Mouse (Mus musculus) cerebellum, postnatal 14 days (tissue): ENCODE data around the gene Gm9945.
A peak's percentile ranks its signal among the peaks of the same experiment; 100 is the strongest.

Experiments used
- DNase-seq, 2 experiments: peaks; one replicate each; pipeline ENCODE4 v3.0.0; 2021; ENCODE audit warnings: mixed read lengths in 2 of 2

Gene Gm9945

DNA sequence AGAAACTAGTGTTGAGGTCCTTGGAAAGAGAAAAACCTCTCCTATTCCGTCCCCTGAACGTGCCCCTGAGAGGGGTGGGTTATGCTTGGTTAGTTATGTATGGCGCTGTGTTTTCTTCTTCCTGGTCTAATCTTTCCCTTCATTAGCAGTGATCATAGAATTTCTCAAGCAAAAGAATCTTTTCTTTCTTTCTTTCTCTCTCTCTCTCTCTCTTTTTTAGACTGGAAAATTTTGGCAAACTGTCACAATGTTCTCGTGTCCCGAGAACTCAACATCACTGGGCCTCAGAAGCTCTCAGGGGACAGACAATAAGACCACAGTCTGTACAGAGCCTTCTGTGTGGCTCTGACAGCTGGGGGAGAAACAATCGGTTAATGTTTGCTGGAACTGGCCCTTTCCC, 15.5 kb downstream of the Gm9945 start:
- no peak for DNase-seq

DNA sequence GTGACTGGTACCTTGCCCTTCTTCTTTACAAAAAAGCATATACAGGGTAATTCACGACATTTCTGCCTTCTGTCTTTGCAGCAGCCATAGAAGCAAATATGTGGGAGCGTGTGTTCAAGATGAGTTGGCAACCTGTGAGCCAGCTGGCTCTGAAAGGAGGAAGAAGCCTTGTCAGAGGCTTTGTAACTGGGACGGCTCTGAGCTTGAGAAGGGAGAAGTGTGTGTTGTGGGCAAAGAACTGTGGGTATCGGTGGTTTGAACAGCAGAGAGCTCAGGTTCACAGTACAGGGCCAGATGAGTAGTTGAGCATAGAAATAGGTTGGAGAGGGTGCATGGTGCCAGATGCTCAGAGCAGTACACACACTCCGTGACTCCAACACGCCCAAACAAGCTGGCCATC, 17.0 kb downstream of the Gm9945 start:
- peak; percentile 33 to 42 for DNase-seq

GRCm38 (mm10) chr11:53500569-53500968, 20.6 kb downstream of the Gm9945 start:
- peak in 1 of 2 experiments; percentile 23 for DNase-seq

DNA sequence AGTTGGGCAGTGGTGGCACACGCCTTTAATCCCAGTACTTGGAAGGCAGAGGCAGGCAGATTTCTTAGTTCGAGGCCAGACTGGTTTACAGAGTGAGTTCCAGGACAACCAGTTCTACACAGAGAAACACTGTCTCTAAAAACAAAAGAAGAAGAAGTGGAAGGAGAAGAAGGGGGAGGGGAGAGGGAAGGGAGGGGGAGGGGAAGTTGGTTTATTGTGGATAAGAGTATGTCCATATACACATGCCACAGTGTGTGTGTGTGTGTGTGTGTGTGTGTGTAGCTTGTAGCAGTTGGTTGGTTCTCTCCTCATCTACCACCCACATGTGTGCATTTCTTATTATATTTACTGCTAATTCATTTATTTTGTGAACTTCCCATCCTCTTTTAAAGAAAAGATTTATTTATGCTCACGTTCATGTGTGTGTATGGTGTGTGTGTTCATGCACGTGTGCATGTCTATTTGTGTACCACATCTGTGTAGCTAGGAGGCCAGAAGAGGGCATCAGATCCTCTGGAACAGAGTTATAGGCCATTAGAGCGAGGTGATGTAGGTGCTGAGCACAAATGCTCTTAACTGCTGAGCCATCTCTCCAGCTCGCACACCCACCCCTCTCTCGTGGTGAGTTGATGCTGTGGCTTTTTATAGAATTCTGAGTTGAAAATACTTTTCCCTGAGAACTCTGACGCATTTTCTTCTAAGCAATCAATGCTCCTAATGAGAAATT, 22.2 kb downstream of the Gm9945 start:
- no peak for DNase-seq

GRCm38 (mm10) chr11:53503738-53504137, 23.8 kb downstream of the Gm9945 start:
- DNase-seq = no peak

DNA sequence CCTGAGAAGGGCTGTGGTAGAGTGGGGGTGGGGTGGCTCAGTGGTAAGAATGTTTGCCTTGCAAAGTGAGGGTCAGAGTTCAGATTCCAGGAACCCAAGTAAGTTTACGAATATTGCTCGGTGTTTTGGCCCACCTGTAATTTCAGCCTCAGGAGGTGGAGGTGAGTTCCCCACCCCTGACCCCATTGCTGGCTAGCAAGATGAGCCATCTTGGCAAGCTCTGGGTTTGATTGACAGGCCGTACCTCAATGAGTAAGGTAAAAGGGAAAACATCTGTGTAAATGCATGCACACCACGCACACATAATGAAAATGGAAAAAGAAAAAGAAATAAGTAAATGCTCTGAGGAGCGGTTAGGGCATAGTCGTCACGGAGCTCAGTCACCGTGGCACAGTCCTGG, 24.4 kb downstream of the Gm9945 start:
- DNase-seq = no peak

GRCm38 (mm10) chr11:53505026-53505663, 25.2 kb downstream of the Gm9945 start:
- DNase-seq = peak; percentile 91 to 95

- peak; percentile 57 to 72 for DNase-seq
Observed at GRCm38 (mm10) chr11:53507098-53507805, 27.3 kb downstream of the Gm9945 start.

DNA sequence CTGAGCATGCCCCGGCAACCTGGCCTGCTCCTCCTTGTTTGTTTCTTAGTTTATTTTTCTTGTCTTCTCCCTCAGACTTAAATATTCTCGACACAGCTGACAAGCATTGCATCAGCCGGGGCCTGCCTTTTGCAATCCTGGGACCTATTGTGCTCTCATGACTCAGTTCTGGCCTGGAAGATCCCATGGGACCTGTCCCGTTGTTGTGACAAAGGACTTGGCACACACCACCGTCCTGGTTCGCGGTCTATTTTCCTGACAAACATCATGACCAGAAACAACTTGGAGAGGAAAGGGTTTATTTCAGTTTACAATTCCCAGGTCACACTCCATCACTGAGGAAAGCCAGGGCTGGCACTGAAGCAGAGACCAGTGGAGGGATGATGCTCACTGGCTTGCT, 28.2 kb downstream of the Gm9945 start:
- DNase-seq = peak in 1 of 2 experiments; percentile 42

- no peak for DNase-seq
Observed at GRCm38 (mm10) chr11:53508591-53508990, 28.6 kb downstream of the Gm9945 start.

DNA sequence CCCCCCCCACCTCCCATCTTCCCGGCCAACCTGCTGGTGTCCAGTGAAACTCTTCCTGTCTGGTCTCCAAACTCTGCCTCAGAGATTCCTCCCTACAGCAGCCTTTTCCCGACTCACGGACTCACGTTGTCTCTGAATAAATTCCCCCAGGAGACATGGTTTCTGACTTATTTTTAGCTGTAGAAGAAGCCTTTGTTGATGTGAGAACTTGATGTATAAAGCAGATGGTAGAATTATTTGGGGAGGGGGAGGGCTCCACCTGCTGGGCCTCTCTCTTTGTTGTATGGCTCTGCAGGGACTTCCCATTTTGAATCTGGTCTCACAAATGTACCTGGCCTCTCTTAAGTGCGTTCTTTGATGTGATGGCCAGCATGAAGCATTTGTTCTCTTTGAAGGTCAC, 30.4 kb downstream of the Gm9945 start:
- no peak for DNase-seq

DNA sequence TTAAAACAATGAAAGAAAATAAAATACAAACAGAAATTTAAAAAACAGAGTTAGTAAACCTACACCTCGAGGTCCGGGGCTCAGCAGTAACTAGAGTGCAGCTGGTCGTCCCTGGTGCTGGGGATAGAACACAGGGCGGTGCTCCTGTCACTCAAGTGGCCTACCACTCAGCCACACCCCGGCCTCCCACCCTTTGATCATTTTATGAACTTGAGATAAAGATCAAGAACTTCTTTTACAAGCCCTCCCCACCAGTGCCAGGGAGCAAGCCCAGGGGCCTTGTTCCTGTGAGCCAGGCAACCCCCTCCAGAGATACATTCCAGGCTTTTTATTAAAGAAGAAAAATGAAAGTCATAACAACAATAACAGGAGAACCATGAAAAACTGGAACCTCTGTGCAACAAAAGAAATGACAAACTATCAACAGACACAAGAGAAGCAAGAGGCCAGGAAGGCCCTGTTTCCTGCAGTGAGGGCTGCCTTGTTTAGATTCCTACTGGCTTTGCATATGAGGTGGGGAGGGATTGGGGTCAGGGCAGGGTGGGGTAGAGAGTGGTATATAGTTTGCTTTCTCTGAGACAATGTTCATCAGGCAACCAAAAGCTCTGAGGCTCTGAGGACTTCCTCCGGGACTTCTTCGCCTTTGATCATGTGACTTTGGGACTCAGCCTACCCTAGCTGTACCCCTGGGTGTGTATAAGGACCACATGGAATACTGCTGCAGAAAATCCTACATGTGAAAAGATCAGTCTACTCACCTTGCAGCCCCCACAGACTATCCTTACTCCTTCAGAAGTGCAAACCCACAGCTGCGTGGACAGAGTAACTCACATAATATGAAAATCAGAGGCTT, 37.0 kb downstream of the Gm9945 start:
- DNase-seq = no peak

GRCm38 (mm10) chr11:53518759-53519158, 38.8 kb downstream of the Gm9945 start:
- no peak for DNase-seq

DNA sequence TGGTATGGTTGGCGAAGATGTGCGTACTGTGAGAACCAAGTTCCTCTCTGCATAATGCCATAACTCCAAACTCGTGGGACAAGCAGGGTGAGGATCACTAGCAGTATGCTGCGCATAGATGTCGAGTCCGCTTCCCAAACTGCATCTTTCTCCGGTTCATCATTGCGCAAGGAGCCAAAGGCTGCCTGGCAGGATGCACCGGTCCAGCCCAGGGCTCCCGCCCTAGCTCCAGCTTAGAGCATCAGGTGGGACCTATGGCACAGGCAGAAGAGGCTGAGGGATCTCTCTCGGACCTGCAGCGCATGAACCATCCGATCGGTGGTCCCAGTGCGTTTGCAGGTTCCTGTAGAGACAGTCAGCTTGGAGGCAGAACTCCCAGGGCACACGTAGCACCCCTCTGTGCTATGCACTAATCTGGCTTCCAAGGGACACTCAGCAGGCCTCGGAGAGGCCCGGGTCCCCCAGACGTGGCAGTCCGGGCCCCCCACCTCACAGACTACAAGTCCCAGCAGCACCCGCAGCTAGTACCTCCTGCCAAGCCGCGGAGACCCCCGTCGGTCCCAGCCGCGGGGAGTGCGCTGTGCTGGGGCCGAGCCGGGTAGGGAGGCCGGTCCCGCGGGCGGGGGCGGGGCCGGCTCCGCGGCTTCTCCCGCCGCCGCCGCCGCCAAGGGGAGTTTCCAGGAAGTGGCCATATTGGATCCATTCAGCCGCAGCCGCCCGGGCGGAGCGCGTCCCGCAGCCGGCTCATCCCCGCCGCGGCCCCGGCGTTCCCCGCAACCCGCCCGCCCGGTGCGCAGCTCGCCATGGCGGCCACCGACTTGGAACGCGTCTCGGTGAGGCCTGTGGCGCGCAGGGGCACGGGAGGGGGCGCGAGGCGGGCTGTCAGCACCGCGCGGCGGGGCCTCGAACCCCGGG, 39.5 kb downstream of the Gm9945 start, which contains the start of gene Sept8:
Sept8 (plus strand) TSS at position 51 of the 915 bp plus-strand sequence.
- peak; percentile 67 to 77 for DNase-seq

DNA sequence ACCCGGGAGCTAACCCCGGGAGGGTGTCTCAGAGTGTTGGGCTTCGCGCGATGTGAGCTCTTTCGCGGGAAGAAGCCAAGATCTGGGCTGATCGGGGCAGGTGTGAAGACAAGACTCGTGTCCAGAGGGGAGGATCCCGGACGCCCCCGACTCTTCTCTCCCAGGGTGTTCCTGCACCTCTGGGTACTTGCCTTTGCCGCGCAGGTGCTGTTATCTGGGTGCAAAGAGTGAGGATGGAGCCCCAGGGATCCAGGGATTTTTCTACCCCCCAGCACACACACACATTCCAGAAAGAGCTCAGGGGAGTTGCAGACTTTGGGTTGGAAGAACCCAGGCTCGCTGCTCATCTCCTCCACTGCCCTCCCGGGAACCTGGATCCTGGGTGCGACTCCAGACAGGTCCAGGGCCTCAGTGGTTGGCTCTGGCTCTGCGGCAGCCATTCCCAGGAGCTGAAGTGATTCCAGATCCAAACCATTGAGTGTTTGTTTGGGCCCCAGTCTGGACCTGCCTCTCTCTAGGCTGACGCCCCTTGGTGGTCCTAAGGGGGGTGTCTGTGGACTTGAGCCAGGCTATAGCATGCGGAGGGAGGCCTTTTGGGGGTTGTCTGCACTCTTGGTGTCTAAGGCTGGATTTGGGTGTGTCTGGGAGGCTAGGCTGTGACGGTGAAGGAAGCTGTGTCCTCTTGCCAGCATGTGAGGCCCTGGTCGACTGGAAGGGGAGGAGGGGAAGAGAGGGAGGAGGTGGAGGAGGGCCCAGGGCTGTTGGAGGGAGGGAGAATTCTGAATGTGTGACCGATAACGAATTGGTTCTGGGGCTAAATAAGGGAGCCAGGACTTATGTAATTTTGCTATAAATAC, 40.4 kb downstream of the Gm9945 start:
- peak; percentile 74 to 79 for DNase-seq

DNA sequence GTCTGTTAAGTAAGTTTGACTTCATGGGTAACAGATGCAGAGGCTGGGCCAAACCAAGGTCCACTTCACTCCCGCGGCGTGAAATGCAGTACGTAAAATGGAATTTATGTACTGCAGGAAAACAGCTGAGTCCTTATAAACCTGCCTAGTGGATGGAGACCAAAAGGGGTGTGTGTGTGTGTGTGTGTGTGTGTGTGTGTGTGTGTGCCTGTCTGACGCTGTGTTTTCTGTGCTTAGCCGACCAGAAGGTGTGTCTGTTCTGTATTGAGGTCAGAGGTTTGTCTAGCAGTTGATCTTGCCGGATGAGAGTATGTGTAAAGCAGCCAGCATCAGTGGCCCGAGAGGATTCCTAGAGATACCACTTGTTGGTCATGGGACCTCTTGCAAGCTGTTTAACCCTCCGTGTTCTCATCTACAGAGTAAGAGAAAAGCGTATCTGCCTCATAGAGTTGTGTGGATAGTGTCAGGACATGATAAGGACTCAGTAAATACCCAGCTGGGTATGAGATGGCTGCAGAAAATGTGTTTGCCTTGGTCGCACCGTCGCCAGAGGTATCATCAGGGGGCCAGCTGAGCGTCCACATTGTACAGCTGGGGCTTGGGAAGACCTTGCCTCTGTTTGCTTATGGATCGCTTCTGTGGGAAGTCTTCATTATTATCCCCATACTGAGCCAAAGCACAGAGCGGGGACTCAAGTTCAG, 41.3 kb downstream of the Gm9945 start:
- peak; percentile 60 to 68 for DNase-seq

DNA sequence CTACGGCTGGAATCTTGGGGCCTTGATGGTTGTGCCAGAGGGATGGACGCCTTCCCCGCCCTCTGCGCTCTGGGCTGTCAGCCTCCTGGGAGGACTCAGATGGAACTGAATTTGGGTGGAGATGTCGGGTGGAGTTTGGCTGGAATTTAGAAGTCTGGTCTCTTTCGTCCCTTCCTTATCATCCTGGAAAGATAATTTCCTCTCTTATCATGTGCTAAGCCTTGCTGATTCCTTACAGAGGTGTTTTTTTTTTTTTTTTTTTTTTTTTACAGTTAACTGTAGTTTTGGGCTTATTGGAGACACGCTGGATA, 41.8 kb downstream of the Gm9945 start:
- peak in 1 of 2 experiments; percentile 52 for DNase-seq

GRCm38 (mm10) chr11:53522362-53522761, 42.4 kb downstream of the Gm9945 start:
- no peak for DNase-seq

DNA sequence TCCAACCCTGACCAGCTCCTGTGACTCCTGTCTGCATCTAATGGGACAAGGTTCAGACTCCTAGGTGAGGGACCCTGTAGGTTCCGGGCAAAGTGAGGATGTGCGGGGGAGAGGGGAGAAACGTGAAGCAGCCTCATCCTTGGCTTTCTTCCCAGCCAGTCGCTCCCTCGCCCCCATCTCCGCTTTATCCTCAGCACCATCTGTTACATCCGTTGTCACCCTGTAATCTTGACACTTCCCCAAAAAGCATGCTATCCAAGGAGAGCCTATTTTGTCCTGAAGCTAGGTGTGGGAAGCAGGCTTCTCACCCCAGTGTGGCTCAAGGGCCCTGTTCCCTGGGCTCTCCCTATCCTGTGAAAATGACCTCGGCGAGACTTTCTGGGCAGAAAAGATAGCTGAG, 43.0 kb downstream of the Gm9945 start:
- DNase-seq = peak; percentile 76 to 84
